Mouse (Mus musculus) lung, adult 2 months (tissue): Measurements from ENCODE around the gene Soga1.

Experiments
- CTCF ChIP-seq: fragments of 200-500 bp; IDR thresholded peaks from 2 replicates; pipeline ENCODE4 v1.5.1; 2011; ENCODE audit warnings: mild to moderate bottlenecking, low read length, control low read depth; ENCODE audit not compliant: insufficient read depth
- POLR2A ChIP-seq: fragments of 200-500 bp; IDR thresholded peaks from 2 replicates; pipeline ENCODE4 v1.6.1; 2011; ENCODE audit warnings: low read depth, mild to moderate bottlenecking, control low read depth, low read length, borderline replicate concordance; ENCODE audit errors: extremely low read depth

DNA sequence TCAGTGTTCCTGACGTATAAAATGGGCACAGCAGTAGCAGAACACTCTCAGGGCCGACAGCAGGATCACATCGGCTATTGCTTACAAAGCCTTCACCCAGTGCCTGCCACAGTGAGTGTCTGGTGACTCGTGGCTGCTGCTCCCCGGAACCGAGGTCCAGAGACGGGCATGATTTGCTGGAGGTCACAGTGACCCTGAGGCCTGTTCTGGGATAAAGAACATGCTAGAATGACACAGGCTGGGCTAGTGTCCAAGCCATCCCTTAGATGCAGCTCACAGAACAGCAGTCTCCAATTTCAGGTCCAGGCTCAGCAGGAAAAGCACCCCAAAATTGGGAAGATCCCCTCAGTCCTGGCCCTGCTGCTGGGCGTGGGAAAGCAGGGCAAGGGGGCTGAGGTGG is 24.8 kb downstream of the Soga1 start:
- no peak for TF ChIP-seq POLR2A
- no peak for TF ChIP-seq CTCF
